Mouse (Mus musculus) olfactory bulb, adult 2 months (tissue): ENCODE results near the gene Kcne2.

Experiments
- CTCF ChIP-seq: fragments of 200-500 bp; IDR thresholded peaks from 2 replicates; pipeline ENCODE4 v1.5.1; 2012; ENCODE audit warnings: low read depth, mild to moderate bottlenecking, low read length, moderate library complexity; ENCODE audit not compliant: insufficient read depth
- POLR2A ChIP-seq: fragments of 200-500 bp; IDR thresholded peaks from 2 replicates; pipeline ENCODE4 v1.6.1; 2012; ENCODE audit warnings: mild to moderate bottlenecking, low read depth, low read length, moderate library complexity; ENCODE audit not compliant: insufficient read depth

- TF ChIP-seq POLR2A = no peak; the same call in 1 of the 2 replicates
- no peak for TF ChIP-seq CTCF
These were observed 9.2 kb downstream of the Kcne2 start for GRCm38 (mm10) chr16:92301412-92301806.
